Mouse (Mus musculus) cerebellum, adult 2 months (tissue): Measurements from ENCODE around the gene Ap2a2.
"Not testable (repeated sequence)": the region's sequence is repeated elsewhere in the genome, so short reads cannot be mapped to it uniquely, and the experiment has no call there.

ENCODE experiments used
- CTCF ChIP-seq: fragments of 200-500 bp; IDR thresholded peaks from 2 replicates; pipeline ENCODE4 v1.5.1; 2011; ENCODE audit warnings: low read depth, mild to moderate bottlenecking, control low read depth, low read length, moderate library complexity, borderline replicate concordance; ENCODE audit not compliant: insufficient read depth
- POLR2A ChIP-seq: fragments of 200-500 bp; IDR thresholded peaks from 2 replicates; pipeline ENCODE4 v1.6.1; 2011; ENCODE audit warnings: low read length, control low read depth, borderline replicate concordance; ENCODE audit not compliant: insufficient read depth

- TF ChIP-seq CTCF, POLR2A: not testable (repeated sequence)
These were observed 76.1 kb downstream of the Ap2a2 start for GRCm38 (mm10) chr7:141638077-141638476.
